Mouse (Mus musculus): Measurements from ENCODE around the gene Klhl8. TPM values are rescaled to one million over a fixed set of nuclear protein-coding genes. Genes with fewer than 3 reads are reported as not detected.

Klhl8 gene
- polyA plus RNA-seq, 1 experiment from 2014 or later: 18.2 TPM

DNA sequence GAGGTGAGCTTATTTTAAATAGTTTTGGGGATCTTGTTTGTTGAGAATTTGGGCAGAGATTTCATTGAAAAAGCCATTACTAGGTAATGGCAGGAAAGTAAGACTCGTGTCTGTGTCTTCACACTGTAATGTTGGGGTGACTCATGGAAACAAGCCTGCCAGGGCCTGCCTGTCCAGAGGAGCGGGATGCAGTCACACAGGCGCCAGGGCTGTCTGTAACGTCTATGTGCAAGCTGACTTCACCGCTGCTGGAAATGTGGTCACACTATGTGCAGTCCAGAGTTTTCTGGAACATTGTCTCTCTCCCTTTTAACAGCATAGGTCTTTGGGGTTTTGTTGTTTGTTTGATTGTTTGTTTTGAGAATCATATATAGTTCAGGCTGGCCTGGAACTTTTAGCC, 88.1 kb downstream of the Klhl8 start:
- Histone ChIP-seq H3K4me3 (replicated peaks) (no peak overlapping the region), H3K4me2 (replicated peaks) (no peak overlapping the region), H3K27ac (replicated peaks) (peak overlapping the region; percentile 40; the same call in 1 of the 2 replicates), H3K9ac (no peak overlapping the region), H3K4me1 (0 out of 2 replicates have a peak, but pooled peaks cover 5% of the 10 kb centered on the region), H3K27me3 (no peaks in the 10 kb centered on the region), H3K9me3 (replicated peaks) (no peaks in the 10 kb centered on the region), H3K36me3 (no peaks in the 10 kb centered on the region; the same call in 1 of the 2 replicates)
- 69% methylated on average over 5 of the region's 5 CpGs for WGBS
- no peak for ATAC-seq (ENCODE audit: insufficient number of reproducible peaks, low FRiP score, low TSS enrichment, low read depth)

DNA sequence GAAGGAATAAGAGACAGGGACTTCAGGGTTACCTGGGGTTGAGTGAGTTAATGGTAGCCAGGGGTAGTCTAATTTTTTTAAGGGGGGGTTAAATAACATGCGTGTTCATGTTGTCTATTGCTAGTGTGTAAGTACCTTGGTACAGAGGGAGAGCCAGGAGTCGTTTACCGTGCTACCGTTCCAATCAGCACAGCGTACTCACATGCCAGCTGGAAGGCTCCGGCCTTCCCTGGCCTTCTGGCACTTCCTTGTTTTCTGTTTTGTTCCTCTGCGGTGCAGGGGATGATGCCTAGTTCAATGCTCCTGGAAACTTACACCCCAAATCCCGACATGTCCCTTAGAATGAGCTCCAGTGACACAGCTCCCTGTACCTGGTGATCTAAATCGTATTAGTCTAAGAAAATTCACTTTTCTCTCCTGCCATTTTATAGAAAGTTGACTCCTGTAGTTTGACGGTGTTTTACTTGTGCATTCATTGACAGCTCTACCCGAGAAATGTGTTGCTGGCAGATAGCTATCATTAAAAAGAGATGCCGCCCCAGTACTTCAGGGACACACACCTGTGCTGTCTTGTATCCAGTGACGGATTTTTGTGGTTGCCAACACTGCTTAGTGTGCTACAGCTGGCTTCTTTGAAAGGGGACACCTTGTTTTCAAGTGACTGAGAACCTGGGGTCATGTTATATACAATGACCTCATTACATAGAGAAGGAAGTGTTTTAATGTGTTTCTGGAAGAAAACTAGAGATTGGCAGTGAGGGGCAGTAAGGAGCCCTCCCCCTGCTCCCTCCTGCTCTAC, 89.4 kb downstream of the Klhl8 start:
- Histone ChIP-seq H3K27me3 (no peaks in the 10 kb centered on the region), H3K27ac (replicated peaks) (no peak overlapping the region), H3K4me1 (0 out of 2 replicates have a peak, but pooled peaks cover 5% of the 10 kb centered on the region), H3K4me2 (replicated peaks) (no peak overlapping the region), H3K9me3 (replicated peaks) (no peaks in the 10 kb centered on the region), H3K36me3 (no peaks in the 10 kb centered on the region; the same call in 1 of the 2 replicates), H3K4me3 (replicated peaks) (no peak overlapping the region), H3K9ac (no peak overlapping the region)
- WGBS: 62% methylated on average over 13 of the region's 13 CpGs
- no peak for ATAC-seq (ENCODE audit: insufficient number of reproducible peaks, low FRiP score, low TSS enrichment, low read depth)

DNA sequence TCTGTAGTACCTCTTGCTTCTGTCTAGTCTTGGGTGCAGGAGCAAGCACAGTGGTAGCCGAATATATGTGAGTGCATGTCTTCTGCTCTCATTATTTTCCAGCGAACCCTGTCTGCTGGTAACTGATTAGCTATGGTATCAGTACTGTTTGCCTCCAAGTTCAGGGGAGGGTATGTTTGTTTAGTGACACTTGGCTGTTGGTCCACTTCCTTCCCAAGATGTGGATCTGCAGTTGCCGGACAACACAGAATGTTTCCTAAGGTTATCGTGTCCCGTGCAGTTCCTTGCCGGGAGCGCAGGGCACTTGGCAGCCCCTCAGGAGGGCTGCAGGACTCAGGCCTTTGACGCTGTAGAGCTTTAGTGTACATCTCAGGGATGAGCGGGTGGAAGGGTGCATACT, 90.0 kb downstream of the Klhl8 start:
- WGBS: 81% methylated on average over 9 of the region's 9 CpGs
- ATAC-seq (ENCODE audit: insufficient number of reproducible peaks, low FRiP score, low TSS enrichment, low read depth): no peak
- H3K27ac ChIP-seq (replicated peaks): no peak overlapping the region
- H3K4me2 ChIP-seq (replicated peaks): no peak overlapping the region
- no peaks in the 10 kb centered on the region for H3K9me3 ChIP-seq (replicated peaks)
- H3K36me3 ChIP-seq: no peaks in the 10 kb centered on the region
- H3K27me3 ChIP-seq: no peaks in the 10 kb centered on the region
- H3K4me3 ChIP-seq (replicated peaks): no peak overlapping the region
- H3K4me1 ChIP-seq: 0 out of 2 replicates have a peak, but pooled peaks cover 5% of the 10 kb centered on the region
- H3K9ac ChIP-seq: no peak overlapping the region

DNA sequence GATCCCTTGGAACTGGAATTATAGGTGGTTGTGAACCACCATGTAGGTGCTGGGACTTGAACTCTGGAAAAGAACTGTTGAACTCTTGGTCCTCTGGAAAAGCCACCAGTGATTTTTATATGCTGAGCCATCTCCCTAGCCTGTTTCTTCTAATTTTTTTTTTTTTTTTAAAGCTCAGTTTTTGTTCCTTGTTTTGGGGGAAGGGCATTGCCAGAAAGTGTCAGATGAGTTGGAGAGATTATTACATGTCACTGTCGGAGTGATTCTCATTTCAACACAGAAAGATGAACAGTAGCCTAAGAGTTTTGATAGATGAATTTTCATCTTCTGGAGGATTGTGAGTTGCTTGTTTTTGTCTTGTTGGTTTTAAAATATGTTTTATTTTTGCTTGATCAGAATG, 91.4 kb downstream of the Klhl8 start:
- Histone ChIP-seq H3K4me2 (replicated peaks) (no peak overlapping the region), H3K36me3 (no peaks in the 10 kb centered on the region), H3K4me1 (0 out of 2 replicates have a peak, but pooled peaks cover 5% of the 10 kb centered on the region), H3K27me3 (no peaks in the 10 kb centered on the region), H3K9ac (no peak overlapping the region), H3K27ac (replicated peaks) (no peak overlapping the region), H3K9me3 (replicated peaks) (no peaks in the 10 kb centered on the region), H3K4me3 (replicated peaks) (no peak overlapping the region)
- no peak for ATAC-seq (ENCODE audit: insufficient number of reproducible peaks, low FRiP score, low TSS enrichment, low read depth)
- WGBS: 86% methylated on average over 1 of the region's 1 CpGs

DNA sequence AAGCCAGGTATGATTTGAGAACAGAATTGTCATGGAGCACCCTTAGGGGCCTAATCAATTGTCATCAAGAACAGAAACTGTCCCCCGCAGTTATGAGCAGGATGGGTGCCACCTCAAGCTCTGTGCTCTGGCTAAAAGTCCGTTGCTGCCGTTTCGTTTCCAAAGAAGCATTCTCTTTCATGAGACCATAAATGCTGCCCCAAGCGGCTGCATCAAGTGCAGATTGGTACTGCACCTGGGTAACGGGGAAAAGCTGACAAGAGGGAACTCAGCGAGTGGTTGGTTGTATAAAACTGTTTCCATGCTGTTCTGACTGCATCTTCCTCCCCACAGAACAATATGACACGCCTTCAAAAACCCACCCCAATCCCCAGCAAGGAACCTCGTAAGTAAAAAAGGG, 92.5 kb downstream of the Klhl8 start:
- 82% methylated on average over 9 of the region's 9 CpGs for WGBS
- H3K27ac ChIP-seq (replicated peaks): no peak overlapping the region
- H3K36me3 ChIP-seq: no peaks in the 10 kb centered on the region
- no peak for ATAC-seq (ENCODE audit: insufficient number of reproducible peaks, low FRiP score, low TSS enrichment, low read depth)
- 0 out of 2 replicates have a peak, but pooled peaks cover 2% of the 10 kb centered on the region for H3K4me1 ChIP-seq
- H3K4me2 ChIP-seq (replicated peaks): no peak overlapping the region
- H3K9me3 ChIP-seq (replicated peaks): no peaks in the 10 kb centered on the region
- no peak overlapping the region for H3K9ac ChIP-seq
- no peak overlapping the region for H3K4me3 ChIP-seq (replicated peaks)
- H3K27me3 ChIP-seq: no peaks in the 10 kb centered on the region

DNA sequence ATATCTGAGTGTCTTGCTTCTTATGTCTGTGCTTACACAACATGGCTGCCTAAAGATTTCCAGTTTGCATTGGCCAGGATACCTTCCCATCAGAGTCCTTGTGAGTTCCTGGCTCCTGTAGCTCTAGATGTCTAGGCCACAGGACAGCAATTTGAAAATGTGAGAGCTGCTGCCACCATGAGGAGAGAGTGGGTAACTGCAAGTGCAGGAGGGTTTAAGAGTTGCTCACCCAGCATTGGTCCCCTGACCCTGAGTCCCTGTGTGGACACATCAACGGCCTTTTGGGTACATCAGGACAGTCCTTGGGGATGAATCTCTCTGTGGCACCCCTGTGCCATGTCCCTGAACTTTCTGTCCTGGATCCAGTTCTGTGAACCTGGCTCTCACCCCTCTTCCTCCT, 93.3 kb downstream of the Klhl8 start:
- no peaks in the 10 kb centered on the region for H3K9me3 ChIP-seq (replicated peaks)
- no peak overlapping the region for H3K4me2 ChIP-seq (replicated peaks)
- WGBS: 12% methylated on average over 1 of the region's 1 CpGs
- no peaks in the 10 kb centered on the region for H3K4me1 ChIP-seq
- H3K27ac ChIP-seq (replicated peaks): no peak overlapping the region
- H3K27me3 ChIP-seq: no peaks in the 10 kb centered on the region
- no peak overlapping the region for H3K4me3 ChIP-seq (replicated peaks)
- H3K9ac ChIP-seq: no peak overlapping the region
- ATAC-seq (ENCODE audit: insufficient number of reproducible peaks, low FRiP score, low TSS enrichment, low read depth): peak; percentile 64; the same call in 1 of the 2 replicates
- H3K36me3 ChIP-seq: no peaks in the 10 kb centered on the region

DNA sequence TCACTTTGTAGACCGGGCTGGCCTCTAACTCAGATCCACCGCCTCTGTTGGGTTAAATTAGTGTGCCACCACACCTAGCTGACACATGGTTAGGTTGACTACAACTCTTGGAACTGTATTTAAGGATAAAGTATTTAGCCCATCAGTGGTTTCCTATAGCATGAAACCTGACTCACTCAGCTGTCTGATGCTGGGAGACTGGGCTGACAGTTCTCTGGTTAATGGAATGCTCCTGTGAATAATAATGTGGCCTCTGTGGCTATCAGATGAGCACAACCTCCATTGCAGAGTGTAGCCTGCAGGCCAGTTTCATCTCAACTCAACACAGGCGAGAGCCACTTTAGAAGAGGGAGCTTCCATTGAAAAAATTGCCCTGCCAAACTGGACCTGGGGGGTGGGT, 94.3 kb downstream of the Klhl8 start:
- Histone ChIP-seq H3K27ac (replicated peaks) (no peak overlapping the region), H3K9me3 (replicated peaks) (no peaks in the 10 kb centered on the region), H3K9ac (no peak overlapping the region), H3K4me3 (replicated peaks) (no peak overlapping the region), H3K36me3 (no peaks in the 10 kb centered on the region), H3K27me3 (no peaks in the 10 kb centered on the region), H3K4me2 (replicated peaks) (no peak overlapping the region), H3K4me1 (no peaks in the 10 kb centered on the region)
- ATAC-seq (ENCODE audit: insufficient number of reproducible peaks, low FRiP score, low TSS enrichment, low read depth): no peak
- 87% methylated on average over 3 of the region's 3 CpGs for WGBS

DNA sequence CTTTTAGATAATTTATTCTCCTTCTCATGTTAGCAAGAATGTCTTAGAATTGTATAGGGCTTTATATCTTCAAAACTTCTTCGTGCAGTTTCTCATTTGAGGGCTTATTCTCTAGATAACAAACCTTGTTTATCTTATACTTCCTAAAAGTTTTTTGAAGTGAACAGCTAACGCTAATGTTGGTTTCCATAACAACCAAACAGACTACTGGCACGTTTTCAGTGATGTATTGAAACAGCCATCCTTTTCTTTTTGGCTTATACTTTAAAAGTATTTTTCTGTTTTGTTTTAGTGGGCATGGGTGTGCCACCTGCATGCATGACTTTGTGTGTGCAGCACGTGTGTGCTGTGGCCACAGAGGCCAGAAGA, 95.8 kb downstream of the Klhl8 start:
- Histone ChIP-seq H3K9ac (no peak overlapping the region), H3K4me2 (replicated peaks) (no peak overlapping the region), H3K9me3 (replicated peaks) (no peaks in the 10 kb centered on the region), H3K27ac (replicated peaks) (no peak overlapping the region), H3K36me3 (no peaks in the 10 kb centered on the region), H3K4me3 (replicated peaks) (no peak overlapping the region), H3K27me3 (no peaks in the 10 kb centered on the region), H3K4me1 (no peaks in the 10 kb centered on the region)
- 62% methylated on average over 4 of the region's 4 CpGs for WGBS
- ATAC-seq (ENCODE audit: insufficient number of reproducible peaks, low FRiP score, low TSS enrichment, low read depth): no peak

DNA sequence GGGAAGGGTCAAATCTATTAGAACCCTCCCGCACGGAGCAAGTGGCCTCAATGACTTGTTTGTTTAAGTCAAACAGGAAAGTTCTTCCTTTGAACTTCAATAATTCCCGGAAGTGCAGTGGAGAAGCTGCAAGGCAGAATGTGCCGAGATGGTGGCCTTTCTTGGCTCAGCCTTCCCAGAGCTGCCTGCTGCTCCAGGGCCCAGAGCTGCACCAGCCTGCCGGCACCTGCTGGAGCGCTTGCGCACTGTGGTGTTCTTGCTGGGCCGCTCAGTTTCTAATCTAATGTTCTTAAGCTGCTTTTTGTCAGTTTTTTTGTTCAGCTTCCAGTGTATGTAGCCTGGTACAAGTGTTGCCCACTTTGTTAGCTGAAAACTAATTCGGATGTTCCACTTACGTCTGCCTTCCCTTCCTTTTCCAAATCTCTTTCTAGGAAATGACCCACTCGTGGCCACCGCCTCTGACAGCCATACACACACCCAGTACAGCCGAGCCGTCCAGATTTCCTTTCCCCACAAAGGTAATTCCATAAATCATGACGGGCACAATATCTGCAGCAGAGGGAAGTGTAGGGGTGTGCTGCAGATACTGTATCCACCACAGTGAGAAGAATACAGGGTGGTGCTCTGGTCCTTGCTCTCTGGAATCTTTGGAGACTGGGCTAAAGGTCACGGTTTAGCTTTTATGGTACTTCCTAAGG, 96.4 kb downstream of the Klhl8 start:
- H3K4me2 ChIP-seq (replicated peaks): no peak overlapping the region
- no peak for ATAC-seq (ENCODE audit: insufficient number of reproducible peaks, low FRiP score, low TSS enrichment, low read depth)

DNA sequence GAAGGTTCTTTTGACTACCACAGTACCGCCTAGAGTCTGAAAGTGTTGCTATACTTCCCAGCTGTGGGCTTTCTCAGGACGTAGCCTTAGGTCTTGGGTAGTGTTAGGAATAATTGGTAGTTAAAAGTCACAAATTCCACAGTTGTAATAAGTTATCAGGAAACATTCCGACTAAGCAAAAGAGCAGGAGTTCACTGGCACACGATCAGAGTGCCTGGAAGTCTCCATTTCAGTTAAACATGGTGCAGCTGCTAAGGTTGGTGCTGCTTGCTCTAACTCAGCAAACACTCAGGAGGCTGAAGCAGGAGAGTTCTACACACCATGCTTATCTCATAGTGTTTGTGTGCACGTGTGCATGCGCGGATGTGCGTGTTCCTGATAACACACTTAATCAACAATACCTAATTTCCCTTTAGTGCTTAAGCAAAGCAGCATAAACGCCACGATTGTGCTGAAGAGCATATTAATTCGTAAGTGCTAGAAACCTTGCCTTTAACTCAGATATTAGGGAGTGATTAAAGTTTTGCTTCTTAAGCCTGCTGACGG, 97.0 kb downstream of the Klhl8 start:
- H3K4me3 ChIP-seq (replicated peaks): no peak overlapping the region
- 86% methylated on average over 12 of the region's 12 CpGs for WGBS
- H3K4me2 ChIP-seq (replicated peaks): no peak overlapping the region
- H3K27ac ChIP-seq (replicated peaks): no peak overlapping the region
- H3K36me3 ChIP-seq: no peaks in the 10 kb centered on the region
- no peak overlapping the region for H3K9ac ChIP-seq
- no peaks in the 10 kb centered on the region for H3K4me1 ChIP-seq
- ATAC-seq (ENCODE audit: insufficient number of reproducible peaks, low FRiP score, low TSS enrichment, low read depth): no peak
- no peaks in the 10 kb centered on the region for H3K9me3 ChIP-seq (replicated peaks)
- H3K27me3 ChIP-seq: no peaks in the 10 kb centered on the region

More for the DNA sequence above, 96.4 kb downstream of the Klhl8 start:
- 63% methylated on average over 16 of the region's 16 CpGs for WGBS
- Histone ChIP-seq H3K4me3 (replicated peaks) (no peak overlapping the region), H3K27ac (replicated peaks) (no peak overlapping the region), H3K4me1 (no peaks in the 10 kb centered on the region), H3K36me3 (no peaks in the 10 kb centered on the region), H3K9ac (no peak overlapping the region), H3K27me3 (no peaks in the 10 kb centered on the region), H3K9me3 (replicated peaks) (no peaks in the 10 kb centered on the region)

DNA sequence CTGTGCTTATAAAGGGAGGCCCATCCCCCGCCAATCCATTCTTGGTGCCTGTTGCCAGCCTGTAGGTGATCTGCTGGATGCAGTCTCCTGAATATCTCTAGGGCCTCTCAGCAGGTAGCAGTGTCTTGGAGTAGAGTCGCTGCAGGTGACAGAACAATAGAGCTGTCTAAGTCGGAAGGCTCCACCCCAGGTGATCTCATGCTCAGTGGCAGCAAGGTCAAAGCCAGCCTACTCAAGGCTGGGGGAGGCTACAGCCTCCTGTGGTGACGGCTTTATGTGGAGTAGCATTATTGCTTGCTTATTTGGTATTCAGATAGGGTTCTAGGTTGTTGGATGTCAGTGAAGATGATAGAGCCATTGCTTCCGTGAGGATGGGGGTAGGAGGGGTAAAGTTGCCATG, 97.8 kb downstream of the Klhl8 start:
- 74% methylated on average over 5 of the region's 5 CpGs for WGBS
- ATAC-seq (ENCODE audit: insufficient number of reproducible peaks, low FRiP score, low TSS enrichment, low read depth): no peak
- H3K4me2 ChIP-seq (replicated peaks): no peak overlapping the region
- H3K4me1 ChIP-seq: no peaks in the 10 kb centered on the region
- H3K9me3 ChIP-seq (replicated peaks): no peaks in the 10 kb centered on the region
- H3K27ac ChIP-seq (replicated peaks): no peak overlapping the region
- no peak overlapping the region for H3K9ac ChIP-seq
- H3K27me3 ChIP-seq: no peaks in the 10 kb centered on the region
- no peaks in the 10 kb centered on the region for H3K36me3 ChIP-seq
- H3K4me3 ChIP-seq (replicated peaks): no peak overlapping the region
